Mouse (Mus musculus) lung, adult 2 months (tissue): ENCODE results near the gene Macrod2.

Experiments
- CTCF ChIP-seq: fragments of 200-500 bp; IDR thresholded peaks from 2 replicates; pipeline ENCODE4 v1.5.1; 2011; ENCODE audit warnings: mild to moderate bottlenecking, low read length, control low read depth; ENCODE audit not compliant: insufficient read depth
- POLR2A ChIP-seq: fragments of 200-500 bp; IDR thresholded peaks from 2 replicates; pipeline ENCODE4 v1.6.1; 2011; ENCODE audit warnings: low read depth, mild to moderate bottlenecking, control low read depth, low read length, borderline replicate concordance; ENCODE audit errors: extremely low read depth

DNA sequence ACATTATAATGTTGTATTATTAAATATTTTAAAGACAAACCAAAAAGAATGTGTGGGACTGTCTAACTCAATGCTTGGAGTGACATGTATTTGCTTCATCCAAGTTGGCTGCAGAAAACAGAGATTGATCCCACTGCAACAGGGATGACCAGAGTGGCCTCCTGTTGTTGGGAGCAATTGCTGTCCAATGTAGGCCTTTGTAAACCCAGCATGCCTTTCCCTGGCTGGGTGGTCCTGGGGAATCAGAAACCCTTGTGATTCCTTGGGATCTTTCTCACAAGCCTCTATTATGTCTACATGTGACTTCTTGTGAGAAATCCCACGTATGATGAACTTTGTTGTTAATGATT lies 806.9 kb downstream of the Macrod2 start:
- TF ChIP-seq POLR2A (no peak), CTCF (no peak)
